Comparison of ENCODE assay signal across 13 mouse cellular contexts in the genomic region with DNA sequence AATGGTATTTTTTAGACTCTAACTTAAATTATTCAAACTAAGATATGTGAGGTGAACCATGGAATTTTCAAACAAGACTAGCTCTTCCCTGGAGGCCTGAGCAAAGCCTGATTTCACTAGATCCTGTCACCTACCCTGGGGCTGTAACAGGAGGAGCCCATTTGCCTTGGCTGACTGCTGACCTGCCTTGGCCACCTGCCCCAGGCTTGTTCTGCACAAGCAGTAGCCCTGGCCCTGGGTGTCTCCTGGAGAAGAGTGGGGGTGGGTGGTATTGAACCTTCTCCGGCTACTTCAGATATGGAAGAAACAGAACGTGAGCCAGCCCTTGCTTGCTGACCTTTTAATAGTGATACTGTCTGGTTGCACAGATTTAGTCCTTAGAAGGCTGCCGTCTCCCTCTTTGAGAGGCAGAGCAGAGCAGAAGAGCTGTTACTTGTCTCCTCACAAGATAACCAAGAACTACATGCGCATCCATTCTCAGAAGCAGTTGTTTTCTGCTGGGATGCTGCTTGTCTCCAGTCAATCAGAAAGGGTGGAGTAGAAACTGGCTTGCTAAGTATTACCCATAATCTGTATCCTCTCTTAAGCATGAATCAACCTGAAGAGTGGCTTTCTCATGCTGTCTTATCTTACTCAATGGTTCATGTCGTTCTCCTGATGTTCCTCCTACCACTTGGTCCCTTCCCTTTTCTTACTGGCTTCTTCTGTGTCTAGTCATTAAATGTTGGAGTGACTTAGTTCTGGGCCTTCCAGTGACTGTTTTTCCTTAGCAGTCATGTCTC. TPM values are rescaled to one million over a fixed set of nuclear protein-coding genes. Genes with fewer than 3 reads are reported as not detected.
DNase-seq lines count a peak whose midpoint lies in the region; ATAC-seq and TF ChIP-seq lines count a peak whose summit lies in the region.
"Had no signal": no experiment of that assay in that cellular context is flagged by ENCODE, and none has a peak within 500 bp of the region (broad histone marks: within the 10 kb centered on the region; RNA-seq: fewer than 3 reads in every experiment).

No protein-coding gene starts in this region.

- peak overlapping the region; percentile 55 for H3K9ac ChIP-seq in liver, embryonic 13.5 days
- H3K9ac ChIP-seq: lung, embryonic 15.5 days; neural tube, embryonic 13.5 days; stomach, embryonic 15.5 days had no signal

- peaks cover 16% of the 10 kb centered on the region for H3K36me3 ChIP-seq in liver, embryonic 13.5 days
- peaks cover 31% of the 10 kb centered on the region for H3K36me3 ChIP-seq in midbrain, embryonic 10.5 days
- H3K36me3 ChIP-seq: lung, embryonic 15.5 days; neural tube, embryonic 13.5 days; stomach, embryonic 15.5 days had no signal

- DNase-seq in heart, adult 8-10 months (ENCODE audit: low spot score): peak; percentile 7
- DNase-seq in heart, postnatal 25 days (ENCODE audit: low spot score): no peak
- DNase-seq in adipocyte (ENCODE audit: low spot score): peak; percentile 60
- no peak for DNase-seq in liver, embryonic 13.5 days
- DNase-seq in thymus, adult 18-20 months: no peak
- no peak for DNase-seq in layer of hippocampus, adult 2 months (ENCODE audit: low spot score in 2 of 2)
- no peak for DNase-seq in midbrain, embryonic 10.5 days (ENCODE audit: low spot score)

- H3K4me3 ChIP-seq in liver, embryonic 13.5 days (replicated peaks): no peak overlapping the region
- no peak overlapping the region for H3K4me3 ChIP-seq in layer of hippocampus, adult 2 months
- H3K4me3 ChIP-seq in midbrain, embryonic 10.5 days: no peak overlapping the region
- H3K4me3 ChIP-seq: lung, embryonic 15.5 days; neural tube, embryonic 13.5 days; stomach, embryonic 15.5 days had no signal

- no peaks in the 10 kb centered on the region for H3K27me3 ChIP-seq in liver, embryonic 13.5 days
- H3K27me3 ChIP-seq in midbrain, embryonic 10.5 days (ENCODE audit: low read depth, poor library complexity, severe bottlenecking): no peaks in the 10 kb centered on the region
- H3K27me3 ChIP-seq: lung, embryonic 15.5 days; neural tube, embryonic 13.5 days; stomach, embryonic 15.5 days had no signal

- H3K4me2 ChIP-seq in liver, embryonic 13.5 days: peak overlapping the region; percentile 51
- H3K4me2 ChIP-seq: lung, embryonic 15.5 days; neural tube, embryonic 13.5 days; stomach, embryonic 15.5 days had no signal

- no peaks in the 10 kb centered on the region for H3K9me3 ChIP-seq in liver, embryonic 13.5 days (replicated peaks)
- H3K9me3 ChIP-seq in midbrain, embryonic 10.5 days (replicated peaks): no peaks in the 10 kb centered on the region
- H3K9me3 ChIP-seq: lung, embryonic 15.5 days; neural tube, embryonic 13.5 days; stomach, embryonic 15.5 days had no signal

- peak overlapping the region; percentile 96 for H3K27ac ChIP-seq in liver, embryonic 13.5 days
- H3K27ac ChIP-seq in layer of hippocampus, adult 2 months: no peak overlapping the region
- no peak overlapping the region for H3K27ac ChIP-seq in midbrain, embryonic 10.5 days (replicated peaks)
- H3K27ac ChIP-seq: lung, embryonic 15.5 days; neural tube, embryonic 13.5 days; stomach, embryonic 15.5 days had no signal

- no peak for TF ChIP-seq CTCF in layer of hippocampus, adult 2 months (conservative IDR thresholded peaks at IDR 0.05)

- 27% methylated on average over 5 of the region's 5 CpGs for whole genome bisulfite sequencing in liver, embryonic 13.5 days (ENCODE audit: insufficient replicate concordance)
- 92% methylated on average over 5 of the region's 5 CpGs for WGBS in midbrain, embryonic 10.5 days

- ATAC-seq in erythroid progenitor cell, adult 5-6 weeks (replicated peaks; ENCODE audit: low FRiP score, poor library complexity, severe bottlenecking): peak; percentile 58
- peak; percentile 79 for ATAC-seq in liver, embryonic 13.5 days (ENCODE audit: low read depth)
- ATAC-seq: forebrain, embryonic 16.5 days; intestine, embryonic 16.5 days had no signal

- intact Hi-C loops in heart, postnatal 25 days (cut with DNase I): no loop called here

- peaks cover 62% of the 10 kb centered on the region for H3K4me1 ChIP-seq in liver, embryonic 13.5 days (replicated peaks)
- no peaks in the 10 kb centered on the region for H3K4me1 ChIP-seq in midbrain, embryonic 10.5 days
- H3K4me1 ChIP-seq: lung, embryonic 15.5 days; neural tube, embryonic 13.5 days; stomach, embryonic 15.5 days had no signal

RNA-seq across cellular contexts. Expression of a gene that starts 12.9 kb away (rescaled TPM):
- total RNA-seq in heart, adult 8-10 months (2022): 10 to 100 TPM; 14.7 to 18.3 (median 17.0) TPM
- 10 to 100 TPM; 14.1 to 16.4 TPM for total RNA-seq in heart, postnatal 25 days (2021)
- 54.4 and 69.6 TPM in 2 replicates for total RNA-seq in erythroid progenitor cell, adult 5-6 weeks (2015; ENCODE audit: low replicate concordance)
- total RNA-seq in erythroid progenitor cell, adult 5-6 weeks (2017; ENCODE audit: low replicate concordance): 37.9 and 60.2 TPM in 2 replicates
- 22.9 and 29.4 TPM in 2 replicates for polyA plus RNA-seq in liver, embryonic 13.5 days (2015; fragmentation: Nextera tagmentation; extraction: Ambion mirVana)
- 10 to 100 TPM; 42.2 to 44.0 TPM for total RNA-seq in layer of hippocampus, adult 2 months (2021)
- 30.9 and 35.5 TPM in 2 replicates for polyA plus RNA-seq in midbrain, embryonic 10.5 days (2016; fragmentation: Nextera tagmentation; extraction: Ambion mirVana)

RNA-seq across cellular contexts. Expression of a gene that starts 46.3 kb away (rescaled TPM):
- total RNA-seq in heart, adult 8-10 months (2022): 1 to 10 TPM in 2 of 4 experiments, under 1 TPM in 2; 0.47 to 1.7 (median 1.0) TPM
- total RNA-seq in heart, postnatal 25 days (2021): 1 to 10 TPM; 1.1 to 1.5 TPM
- not detected in 2 replicates for total RNA-seq in erythroid progenitor cell, adult 5-6 weeks (2015; ENCODE audit: low replicate concordance)
- total RNA-seq in erythroid progenitor cell, adult 5-6 weeks (2017; ENCODE audit: low replicate concordance): 0.64 TPM in 1 of 2 replicates, not detected in the other
- polyA plus RNA-seq in liver, embryonic 13.5 days (2015; fragmentation: Nextera tagmentation; extraction: Ambion mirVana): 0.31 and 1.0 TPM in 2 replicates
- total RNA-seq in layer of hippocampus, adult 2 months (2021): 1 to 10 TPM; 1.4 to 2.8 TPM
- 4.2 and 6.1 TPM in 2 replicates for polyA plus RNA-seq in midbrain, embryonic 10.5 days (2016; fragmentation: Nextera tagmentation; extraction: Ambion mirVana)

RNA-seq across cellular contexts. Expression of a gene that starts 48.2 kb away (rescaled TPM):
- 10 to 100 TPM; 11.7 to 14.2 (median 12.8) TPM for total RNA-seq in heart, adult 8-10 months (2022)
- 10 to 100 TPM; 12.3 to 13.4 TPM for total RNA-seq in heart, postnatal 25 days (2021)
- total RNA-seq in erythroid progenitor cell, adult 5-6 weeks (2015; ENCODE audit: low replicate concordance): 24.9 and 27.2 TPM in 2 replicates
- total RNA-seq in erythroid progenitor cell, adult 5-6 weeks (2017; ENCODE audit: low replicate concordance): 5.4 and 15.1 TPM in 2 replicates
- polyA plus RNA-seq in liver, embryonic 13.5 days (2015; fragmentation: Nextera tagmentation; extraction: Ambion mirVana): 42.0 and 47.9 TPM in 2 replicates
- 10 to 100 TPM; 10.9 to 11.4 TPM for total RNA-seq in layer of hippocampus, adult 2 months (2021)
- polyA plus RNA-seq in midbrain, embryonic 10.5 days (2016; fragmentation: Nextera tagmentation; extraction: Ambion mirVana): 33.6 and 34.1 TPM in 2 replicates

RNA-seq across cellular contexts. Expression of a gene that starts 56.3 kb away (rescaled TPM):
- 10 to 100 TPM; 14.9 to 25.5 (median 21.2) TPM for total RNA-seq in heart, adult 8-10 months (2022)
- 10 to 100 TPM; 16.1 to 18.4 TPM for total RNA-seq in heart, postnatal 25 days (2021)
- not detected in 2 replicates for total RNA-seq in erythroid progenitor cell, adult 5-6 weeks (2015; ENCODE audit: low replicate concordance)
- 0.61 TPM in 1 of 2 replicates, not detected in the other for total RNA-seq in erythroid progenitor cell, adult 5-6 weeks (2017; ENCODE audit: low replicate concordance)
- 0.18 and 0.22 TPM in 2 replicates for polyA plus RNA-seq in liver, embryonic 13.5 days (2015; fragmentation: Nextera tagmentation; extraction: Ambion mirVana)
- total RNA-seq in layer of hippocampus, adult 2 months (2021): 10 to 100 TPM; 21.6 to 24.3 TPM
- polyA plus RNA-seq in midbrain, embryonic 10.5 days (2016; fragmentation: Nextera tagmentation; extraction: Ambion mirVana): 0.25 and 0.41 TPM in 2 replicates

RNA-seq across cellular contexts. Expression of a gene that starts 59.1 kb away (rescaled TPM):
- under 1 TPM; 0.19 to 0.47 (median 0.39) TPM for total RNA-seq in heart, adult 8-10 months (2022)
- total RNA-seq in heart, postnatal 25 days (2021): under 1 TPM; 0.21 to 0.31 TPM
- total RNA-seq in erythroid progenitor cell, adult 5-6 weeks (2015; ENCODE audit: low replicate concordance): 3.4 TPM in 1 of 2 replicates, not detected in the other
- total RNA-seq in erythroid progenitor cell, adult 5-6 weeks (2017; ENCODE audit: low replicate concordance): 0.51 TPM in 1 of 2 replicates, not detected in the other
- 1.00 and 1.1 TPM in 2 replicates for polyA plus RNA-seq in liver, embryonic 13.5 days (2015; fragmentation: Nextera tagmentation; extraction: Ambion mirVana)
- 1 to 10 TPM; 5.1 to 6.2 TPM for total RNA-seq in layer of hippocampus, adult 2 months (2021)
- 5.1 and 5.3 TPM in 2 replicates for polyA plus RNA-seq in midbrain, embryonic 10.5 days (2016; fragmentation: Nextera tagmentation; extraction: Ambion mirVana)

Comparison
In these comparisons a context has a peak if more than half of its experiments do, and no peak if none do; other contexts are left out.
1. DNase-seq: peak in heart, adult 8-10 months (single experiment) and adipocyte (single experiment); none in heart, postnatal 25 days (single experiment), liver, embryonic 13.5 days (single experiment), thymus, adult 18-20 months (0 of 2), layer of hippocampus, adult 2 months (0 of 2) and midbrain, embryonic 10.5 days (single experiment).